Mouse (Mus musculus) heart, embryonic 16.5 days (tissue): ENCODE results near the gene Mup6. TPM values are rescaled to one million over a fixed set of nuclear protein-coding genes. Genes with fewer than 3 reads are reported as not detected.
"Not testable (repeated sequence)": the region's sequence is repeated elsewhere in the genome, so short reads cannot be mapped to it uniquely, and the experiment has no call there.

Experiments
- ATAC-seq: fragments of 200-750 bp; cut with Nextera tagmentation; replicated peaks from 2 replicates; pipeline ENCODE4 v1.8.0; 2017; ENCODE audit warnings: moderate number of reproducible peaks; ENCODE audit not compliant: insufficient read depth, low FRiP score; ENCODE audit errors: extremely low read depth
- H3K27ac ChIP-seq: fragments of 300-500 bp; sonication (generic); 2 replicates; pipeline ENCODE4 v1.5.1; 2014; ENCODE audit warnings: mild to moderate bottlenecking, low read length, control low read depth, moderate library complexity
- H3K27me3 ChIP-seq: fragments of 300-500 bp; sonication (generic); 2 replicates; pipeline ENCODE4 v1.6.1; 2014; ENCODE audit warnings: low read length, mixed read lengths; ENCODE audit not compliant: control insufficient read depth, insufficient read depth
- H3K36me3 ChIP-seq: fragments of 300-500 bp; sonication (generic); 2 replicates; pipeline ENCODE4 v1.6.1; 2014; ENCODE audit not compliant: control insufficient read depth, insufficient read depth
- H3K4me1 ChIP-seq: fragments of 300-500 bp; sonication (generic); 2 replicates; pipeline ENCODE4 v1.6.1; 2014; ENCODE audit warnings: low read length, mixed read lengths; ENCODE audit not compliant: control insufficient read depth, insufficient read depth
- H3K4me2 ChIP-seq: fragments of 300-500 bp; sonication (generic); 2 replicates; pipeline ENCODE4 v1.6.1; 2014; ENCODE audit warnings: low read depth, mild to moderate bottlenecking, control low read depth, low read length
- H3K4me3 ChIP-seq: fragments of 300-500 bp; sonication (generic); 2 replicates; pipeline ENCODE4 v1.5.1; 2014; ENCODE audit warnings: mild to moderate bottlenecking, control low read depth, low read length
- H3K9ac ChIP-seq: fragments of 300-500 bp; sonication (generic); 2 replicates; pipeline ENCODE4 v1.6.1; 2014; ENCODE audit warnings: low read length, control low read depth
- H3K9me3 ChIP-seq: fragments of 300-500 bp; sonication (generic); replicated peaks from 2 replicates; pipeline ENCODE4 v1.6.1; 2016; ENCODE audit warnings: low read length; ENCODE audit not compliant: control insufficient read depth
- WGBS: fragments of 180-500 bp; shearing (Covaris S2); extraction: QIAGEN DNeasy Blood & Tissue Kit; methylation state at CpG from one replicate; pipeline ENCODE4 v1.1.7; 2014; 5-methylcytosine and 5-hydroxymethylcytosine counted together
- polyA plus RNA-seq: library from polyadenylated mRNA; unstranded; fragments of >200 nt; fragmentation: Nextera tagmentation; extraction: Ambion mirVana; gene quantifications from 2 replicates; pipeline ENCODE4 v1.2.1, GENCODE M21; 2015

The Mup6 gene
- polyA plus RNA-seq, 1 experiment from 2014 or later = not detected

- Histone ChIP-seq H3K4me3 (no peak within 1 kb of the TSS), H3K36me3 (no peaks in the 10 kb centered on the region), H3K27me3 (no peaks in the 10 kb centered on the region), H3K4me1 (no peaks in the 10 kb centered on the region), H3K9me3 (no peaks in the 10 kb centered on the region), H3K27ac (no peak within 1 kb of the TSS), H3K9ac (no peak within 1 kb of the TSS), H3K4me2 (no peak within 1 kb of the TSS)
- no peak for ATAC-seq
- WGBS = 67% methylated on average over 3 of the region's 3 CpGs
Measured at GRCm38 (mm10) chr4:59960610-59961009, 3.5 kb upstream of the Mup6 start, which contains the start of gene Mup4. Gene Mup4, minus strand, starts transcription at chr4:59960710.

GRCm38 (mm10) chr4:59997894-59998293 is 33.8 kb downstream of the Mup6 start:
- H3K36me3 ChIP-seq, H3K27ac ChIP-seq, H3K4me1 ChIP-seq, H3K9ac ChIP-seq, H3K27me3 ChIP-seq, H3K4me2 ChIP-seq, H3K9me3 ChIP-seq, H3K4me3 ChIP-seq, ATAC-seq: not testable (repeated sequence)

GRCm38 (mm10) chr4:60020141-60020540 is 56.0 kb downstream of the Mup6 start:
- not testable (repeated sequence) for ATAC-seq, H3K27ac ChIP-seq, H3K9ac ChIP-seq, H3K27me3 ChIP-seq, H3K4me3 ChIP-seq, H3K4me1 ChIP-seq, H3K36me3 ChIP-seq, H3K9me3 ChIP-seq, H3K4me2 ChIP-seq
- WGBS = 87% methylated on average over 7 of the region's 7 CpGs

- H3K9ac ChIP-seq, H3K9me3 ChIP-seq, H3K27me3 ChIP-seq, H3K4me3 ChIP-seq, H3K36me3 ChIP-seq, H3K27ac ChIP-seq, H3K4me2 ChIP-seq, H3K4me1 ChIP-seq, ATAC-seq: not testable (repeated sequence)
- WGBS = 65% methylated on average over 11 of the region's 13 CpGs
Measured at GRCm38 (mm10) chr4:60029334-60030111, 65.4 kb downstream of the Mup6 start.

Other genes with a start within 250 kb of the Mup6 start
- 39.8 and 44.0 TPM in 2 replicates for gene Inip, start 162.7 kb upstream of the Mup6 start, polyA plus RNA-seq
- 7.0 and 8.0 TPM in 2 replicates for gene Snx30, start 158.5 kb upstream of the Mup6 start, polyA plus RNA-seq
- 7.5 and 13.7 TPM in 2 replicates for gene Slc46a2, start 49.2 kb upstream of the Mup6 start, polyA plus RNA-seq
- gene Mup4, start 3.6 kb upstream of the Mup6 start, polyA plus RNA-seq = not detected in 2 replicates
- gene Mup7, start 106.2 kb downstream of the Mup6 start, polyA plus RNA-seq = not detected in 2 replicates
- not detected in 2 replicates for gene Mup2, start 190.0 kb downstream of the Mup6 start, polyA plus RNA-seq